Mouse (Mus musculus) kidney, postnatal 36 days (tissue): ENCODE results near the gene Ifngr1.

Experiments used
- DNase-seq, 2 experiments: peaks; one replicate each; pipeline ENCODE4 v3.0.0; 2021 to 2022; ENCODE audit warnings: mixed read lengths in 2 of 2

Ifngr1 gene

GRCm38 (mm10) chr10:19657426-19657825, 65.7 kb downstream of the Ifngr1 start:
- DNase-seq: no peak
